Mouse (Mus musculus) thymus, adult 2 months (tissue): ENCODE data around the gene Rrp36.

Source experiments
- CTCF ChIP-seq: fragments of 200-500 bp; IDR thresholded peaks from 2 replicates; pipeline ENCODE4 v1.5.1; 2012; ENCODE audit warnings: mild to moderate bottlenecking, control low read depth, low read length, moderate library complexity, borderline replicate concordance; ENCODE audit not compliant: control insufficient read depth, poor library complexity, insufficient read depth; ENCODE audit errors: extremely low read depth
- POLR2A ChIP-seq: fragments of 200-500 bp; IDR thresholded peaks from 2 replicates; pipeline ENCODE4 v1.6.1; 2012; ENCODE audit warnings: mild to moderate bottlenecking, low read length, control low read depth, moderate library complexity; ENCODE audit not compliant: control insufficient read depth, poor library complexity, insufficient read depth; ENCODE audit errors: extremely low read depth

GRCm38 (mm10) chr17:46617799-46618198, 56.4 kb downstream of the Rrp36 start:
- TF ChIP-seq CTCF (no peak), POLR2A (no peak)
